Mouse (Mus musculus) liver, postnatal 0 days (tissue): ENCODE measurements around the gene Reep1. TPM values are rescaled to one million over a fixed set of nuclear protein-coding genes. Genes with fewer than 3 reads are reported as not detected.

ENCODE experiments used
- ATAC-seq: fragments of 200-750 bp; cut with Nextera tagmentation; 2 replicates; pipeline ENCODE4 v1.8.0; 2017; ENCODE audit warnings: mild to moderate bottlenecking, moderate library complexity
- DNase-seq: peaks from one replicate; pipeline ENCODE4 v3.0.0-alpha.2; 2016
- H3K27ac ChIP-seq: fragments of 300-500 bp; sonication (generic); 2 replicates; pipeline ENCODE4 v1.5.1; 2014; ENCODE audit warnings: antibody characterized with exemption, moderate library complexity, mild to moderate bottlenecking, low read depth
- H3K27me3 ChIP-seq: fragments of 300-500 bp; sonication (generic); 2 replicates; pipeline ENCODE4 v1.6.1; 2014; ENCODE audit warnings: low read length, control low read depth, mixed read lengths; ENCODE audit not compliant: insufficient read depth
- H3K36me3 ChIP-seq: fragments of 300-500 bp; sonication (generic); replicated peaks from 2 replicates; pipeline ENCODE4 v1.6.1; 2014; ENCODE audit warnings: mild to moderate bottlenecking, control low read depth, low read length, moderate library complexity, mixed read lengths; ENCODE audit not compliant: insufficient read depth
- H3K4me1 ChIP-seq: fragments of 300-500 bp; sonication (generic); 2 replicates; pipeline ENCODE4 v1.6.1; 2014; ENCODE audit warnings: antibody characterized with exemption, mild to moderate bottlenecking, control low read depth; ENCODE audit not compliant: insufficient read depth
- H3K4me2 ChIP-seq: fragments of 300-500 bp; sonication (generic); 2 replicates; pipeline ENCODE4 v1.6.1; 2014; ENCODE audit warnings: low read depth, mild to moderate bottlenecking, low read length, moderate library complexity, mixed read lengths
- H3K4me3 ChIP-seq: fragments of 300-500 bp; sonication (generic); 2 replicates; pipeline ENCODE4 v1.5.1; 2014; ENCODE audit warnings: low read depth, low read length
- H3K9ac ChIP-seq: fragments of 300-500 bp; sonication (generic); replicated peaks from 2 replicates; pipeline ENCODE4 v1.6.1; 2014; ENCODE audit warnings: mild to moderate bottlenecking, moderate library complexity
- H3K9me3 ChIP-seq: fragments of 300-500 bp; sonication (generic); 2 replicates; pipeline ENCODE4 v1.6.1; 2016; ENCODE audit warnings: mild to moderate bottlenecking, control low read depth, low read length, mixed read lengths
- CTCF ChIP-seq: sonication (generic); IDR thresholded peaks from 2 replicates; pipeline ENCODE4 v1.5.1; 2016; ENCODE audit warnings: antibody characterized with exemption, low read depth
- EP300 ChIP-seq: IDR thresholded peaks from 2 replicates; pipeline ENCODE4 v1.6.1; 2016; ENCODE audit warnings: antibody characterized with exemption, low read depth, mild to moderate bottlenecking
- WGBS: fragments of 180-500 bp; shearing (Covaris S2); extraction: QIAGEN DNeasy Blood & Tissue Kit; methylation state at CpG from one replicate; pipeline ENCODE4 v1.1.7; 2014; ENCODE audit not compliant: insufficient replicate concordance; 5-methylcytosine and 5-hydroxymethylcytosine counted together
- polyA plus RNA-seq: library from polyadenylated mRNA; unstranded; fragments of >200 nt; fragmentation: Nextera tagmentation; extraction: Ambion mirVana; gene quantifications from 2 replicates; pipeline ENCODE4 v1.2.1, GENCODE M21; 2015

The Reep1 gene
- polyA plus RNA-seq, 1 experiment from 2014 or later = 2.3 TPM

DNA sequence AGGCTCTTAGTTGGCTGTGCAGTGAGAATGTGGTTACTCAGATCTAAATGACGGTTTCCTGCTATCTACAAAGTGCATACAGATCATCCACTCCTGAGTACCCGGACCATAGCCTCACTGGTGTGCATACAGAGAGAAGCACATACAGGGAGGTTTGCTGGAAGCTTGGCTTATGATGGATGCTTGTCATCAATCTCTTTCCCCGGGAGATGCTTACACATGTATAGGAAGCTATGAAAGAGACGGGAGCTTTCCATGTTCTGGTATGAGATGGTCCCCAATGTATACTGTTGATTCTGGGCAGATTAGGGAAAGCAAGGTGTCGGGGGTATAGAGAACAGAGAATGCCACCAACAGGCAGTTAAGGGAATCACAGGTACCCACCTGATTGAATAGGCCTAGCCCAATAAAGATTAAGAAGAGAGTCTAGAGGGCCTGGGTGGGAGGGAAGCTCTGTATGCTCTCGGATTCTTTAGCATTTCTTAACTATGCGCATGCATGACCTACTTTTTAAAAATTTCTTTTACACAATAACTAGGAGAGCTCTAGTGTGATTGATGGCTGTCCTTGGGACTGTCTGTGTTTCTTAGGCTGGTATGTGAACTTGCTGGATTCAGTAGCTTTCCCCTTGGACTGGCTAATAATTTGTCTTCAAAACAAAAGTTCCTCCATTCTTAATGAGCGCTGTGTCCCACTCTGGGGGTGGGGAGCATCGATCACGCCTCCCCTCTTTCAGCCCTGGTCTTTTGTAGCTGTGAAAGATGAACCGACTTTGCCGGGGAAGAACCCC lies 62.7 kb downstream of the Reep1 start:
- Histone ChIP-seq H3K4me3 (no peak overlapping the region), H3K4me1 (no peaks in the 10 kb centered on the region), H3K27me3 (no peaks in the 10 kb centered on the region), H3K4me2 (no peak overlapping the region), H3K27ac (no peak overlapping the region), H3K9ac (no peak overlapping the region), H3K9me3 (no peaks in the 10 kb centered on the region), H3K36me3 (no peaks in the 10 kb centered on the region)
- no peak for DNase-seq
- ATAC-seq = no peak
- TF ChIP-seq CTCF (peak; percentile 43), EP300 (no peak)
- WGBS = 78% methylated on average over 12 of the region's 12 CpGs

- no peak overlapping the region for H3K27ac ChIP-seq
- no peaks in the 10 kb centered on the region for H3K36me3 ChIP-seq
- H3K4me1 ChIP-seq = no peaks in the 10 kb centered on the region
- H3K9ac ChIP-seq = no peak overlapping the region
- DNase-seq (no peak), ATAC-seq (no peak)
- no peaks in the 10 kb centered on the region for H3K27me3 ChIP-seq
- no peaks in the 10 kb centered on the region for H3K9me3 ChIP-seq
- no peak overlapping the region for H3K4me3 ChIP-seq
- 86% methylated on average over 4 of the region's 4 CpGs for WGBS
- TF ChIP-seq CTCF (no peak), EP300 (no peak)
- H3K4me2 ChIP-seq = no peak overlapping the region
Observed at GRCm38 (mm10) chr6:71770856-71771255, 63.5 kb downstream of the Reep1 start.

DNA sequence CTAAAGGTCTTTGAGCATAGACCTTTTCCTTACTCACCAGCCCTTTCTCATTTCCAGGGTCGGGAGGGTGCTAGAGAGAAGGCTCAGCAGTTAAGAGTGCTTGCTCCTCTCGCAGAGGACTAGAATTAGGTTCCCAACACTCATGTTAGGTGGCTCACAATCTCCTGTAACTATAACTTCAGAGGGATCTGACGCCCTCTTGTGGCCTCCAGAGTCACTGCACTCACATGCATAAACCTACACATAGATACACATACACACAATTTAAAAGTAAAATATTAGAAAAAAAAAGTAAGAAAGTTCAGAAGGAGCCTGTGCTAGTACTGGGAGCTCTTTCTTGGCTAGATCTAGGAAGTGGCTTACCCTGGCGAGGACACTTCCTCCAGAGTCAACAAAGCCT lies 63.9 kb downstream of the Reep1 start:
- peak; percentile 37 for TF ChIP-seq CTCF
- TF ChIP-seq EP300 = no peak
- H3K9ac ChIP-seq = no peak overlapping the region
- H3K9me3 ChIP-seq = no peaks in the 10 kb centered on the region
- H3K36me3 ChIP-seq = no peaks in the 10 kb centered on the region
- H3K27ac ChIP-seq = no peak overlapping the region
- no peaks in the 10 kb centered on the region for H3K27me3 ChIP-seq
- 85% methylated on average over 4 of the region's 4 CpGs for WGBS
- H3K4me2 ChIP-seq = no peak overlapping the region
- no peak overlapping the region for H3K4me3 ChIP-seq
- DNase-seq (no peak), ATAC-seq (no peak)
- no peaks in the 10 kb centered on the region for H3K4me1 ChIP-seq

DNA sequence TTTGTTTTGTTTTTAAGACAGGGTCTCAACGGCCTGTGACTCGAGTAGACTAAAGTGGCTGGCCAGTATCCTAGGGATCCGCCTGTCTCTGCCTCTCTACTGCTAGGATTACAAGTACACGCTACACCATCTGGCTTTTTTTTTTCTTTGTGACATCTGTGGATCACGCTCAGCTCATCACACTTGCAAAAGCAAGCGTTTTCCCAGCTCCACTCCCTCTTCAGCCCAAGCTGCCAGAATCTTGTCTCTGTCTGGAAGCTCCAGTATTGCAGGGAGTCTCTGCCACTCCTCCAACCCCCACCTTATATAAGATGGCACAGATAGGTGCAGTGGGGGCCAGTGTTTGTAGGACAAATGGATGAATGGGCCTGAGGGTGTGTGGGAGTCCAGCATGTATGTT lies 64.8 kb downstream of the Reep1 start:
- Histone ChIP-seq H3K4me3 (no peak overlapping the region), H3K36me3 (no peaks in the 10 kb centered on the region), H3K4me1 (no peaks in the 10 kb centered on the region), H3K9me3 (no peaks in the 10 kb centered on the region), H3K4me2 (no peak overlapping the region), H3K9ac (no peak overlapping the region), H3K27ac (no peak overlapping the region), H3K27me3 (no peaks in the 10 kb centered on the region)
- TF ChIP-seq EP300 (no peak), CTCF (no peak)
- ATAC-seq (no peak), DNase-seq (no peak)
- 80% methylated on average over 6 of the region's 6 CpGs for WGBS

- H3K4me3 ChIP-seq = no peak overlapping the region
- no peaks in the 10 kb centered on the region for H3K27me3 ChIP-seq
- H3K27ac ChIP-seq = no peak overlapping the region
- ATAC-seq (no peak), DNase-seq (no peak)
- no peaks in the 10 kb centered on the region for H3K4me1 ChIP-seq
- no peak for TF ChIP-seq EP300
- no peak for TF ChIP-seq CTCF
- H3K9me3 ChIP-seq = no peaks in the 10 kb centered on the region
- no peak overlapping the region for H3K9ac ChIP-seq
- WGBS = 87% methylated on average over 7 of the region's 7 CpGs
- no peaks in the 10 kb centered on the region for H3K36me3 ChIP-seq
- no peak overlapping the region for H3K4me2 ChIP-seq
Observed at GRCm38 (mm10) chr6:71772636-71773208, 65.4 kb downstream of the Reep1 start.

DNA sequence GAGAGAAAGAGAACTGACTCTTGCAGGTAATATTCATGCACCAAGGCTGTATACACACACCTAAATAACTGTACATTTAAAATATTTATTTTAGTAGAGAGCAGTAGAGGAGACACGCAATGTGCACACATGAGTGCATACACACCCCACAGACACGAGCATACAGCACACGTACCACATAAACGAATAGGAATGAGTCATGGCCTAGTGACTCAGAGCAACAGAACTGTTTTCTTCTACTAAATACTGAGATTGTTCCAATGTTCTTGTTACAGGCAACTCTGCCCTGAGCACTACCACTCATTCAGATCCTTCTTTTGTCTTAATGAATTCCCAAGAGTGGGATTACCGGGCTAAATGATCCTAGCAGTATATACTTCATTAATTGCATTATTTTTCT lies 70.7 kb downstream of the Reep1 start:
- Histone ChIP-seq H3K27me3 (no peaks in the 10 kb centered on the region), H3K4me1 (no peaks in the 10 kb centered on the region), H3K9ac (no peak overlapping the region), H3K9me3 (no peaks in the 10 kb centered on the region), H3K27ac (no peak overlapping the region), H3K4me2 (no peak overlapping the region), H3K36me3 (no peaks in the 10 kb centered on the region), H3K4me3 (no peak overlapping the region)
- ATAC-seq (no peak), DNase-seq (no peak)
- WGBS = 78% methylated on average over 5 of the region's 5 CpGs
- TF ChIP-seq EP300 = no peak
- TF ChIP-seq CTCF = no peak
